Mouse (Mus musculus) adrenal gland (tissue): Measurements from ENCODE around the gene Col15a1.

Experiments
- intact Hi-C: fragments of 180-260 bp; cut with DNase I; formaldehyde crosslinking; loops from one replicate; pipeline ENCODE4 v1.15.1; 2025

Gene Col15a1

DNA sequence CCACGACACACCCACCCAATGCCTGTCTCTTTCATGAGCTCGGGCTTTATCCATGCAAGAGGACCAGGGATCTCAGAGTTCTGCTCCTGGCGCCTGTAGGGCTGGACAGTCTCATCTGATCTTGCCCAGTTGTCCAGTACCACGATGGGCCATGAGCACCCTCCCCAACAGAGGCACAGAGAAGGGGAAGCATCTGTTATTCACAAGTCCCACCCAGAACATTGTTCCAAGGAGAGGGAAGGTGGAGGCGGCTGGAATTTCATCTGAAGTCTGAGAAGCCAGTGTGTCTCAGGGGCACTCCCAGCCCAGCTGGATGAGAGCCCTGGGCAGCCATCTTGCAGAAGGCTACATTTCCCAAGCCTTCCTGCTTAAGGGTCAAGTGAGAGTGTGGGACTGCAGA, 21.0 kb downstream of the Col15a1 start:
- intact Hi-C loops: no loop called here

- intact Hi-C loops: no loop called here
Measured at GRCm38 (mm10) chr4:47230498-47230897, 22.5 kb downstream of the Col15a1 start.

DNA sequence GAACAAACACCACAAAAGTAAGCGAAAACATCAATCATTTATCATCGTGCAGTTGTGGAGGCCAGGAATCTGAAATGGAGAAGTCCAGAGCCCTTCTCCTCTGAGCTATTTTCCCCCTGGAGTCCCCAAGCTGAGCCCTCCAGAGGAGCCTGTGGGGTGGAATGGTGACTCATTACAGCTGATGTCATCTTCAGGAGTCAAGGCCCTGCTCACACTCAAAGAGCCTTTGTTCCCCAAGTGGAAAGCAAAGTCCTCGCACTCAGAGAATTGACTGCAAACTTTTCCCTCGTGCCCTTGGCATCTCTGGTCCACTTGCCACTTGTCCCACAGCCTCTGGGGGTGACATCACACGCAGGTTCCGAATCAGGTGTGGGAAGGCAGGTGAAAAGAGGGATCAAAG, 23.4 kb downstream of the Col15a1 start:
- intact Hi-C loops: no loop called here

GRCm38 (mm10) chr4:47233192-47233835, 25.4 kb downstream of the Col15a1 start:
- intact Hi-C loops: no loop called here

DNA sequence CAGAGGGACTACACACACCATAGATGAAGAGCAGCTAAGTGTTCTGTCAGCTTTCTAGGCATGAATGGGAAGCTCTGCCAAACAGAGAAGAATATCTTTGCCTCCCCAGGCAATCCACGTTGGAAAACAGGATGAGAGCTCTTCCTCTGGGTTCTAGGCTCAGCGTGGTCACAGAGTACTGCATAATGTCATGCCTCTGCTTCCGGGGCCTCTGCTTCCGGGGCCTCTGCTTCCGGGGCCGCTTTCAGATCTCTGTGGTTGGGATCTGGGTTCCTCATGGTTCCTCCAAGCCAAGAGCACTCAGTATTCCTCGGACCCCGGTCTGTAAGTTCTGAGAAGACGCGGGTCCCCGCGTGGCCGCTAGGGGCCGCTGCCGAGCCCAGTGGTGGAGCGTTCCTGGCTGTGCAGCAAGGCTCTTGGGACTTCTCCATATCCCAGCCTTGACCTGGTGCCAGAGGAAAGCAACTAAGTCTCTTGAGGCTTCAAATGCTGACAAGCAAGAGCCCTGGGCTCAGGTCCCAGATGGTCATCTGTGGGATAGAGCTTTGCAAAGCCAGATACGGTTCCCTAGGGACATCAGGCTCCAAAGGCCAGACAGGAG, 26.8 kb downstream of the Col15a1 start:
- intact Hi-C loops: no loop called here

DNA sequence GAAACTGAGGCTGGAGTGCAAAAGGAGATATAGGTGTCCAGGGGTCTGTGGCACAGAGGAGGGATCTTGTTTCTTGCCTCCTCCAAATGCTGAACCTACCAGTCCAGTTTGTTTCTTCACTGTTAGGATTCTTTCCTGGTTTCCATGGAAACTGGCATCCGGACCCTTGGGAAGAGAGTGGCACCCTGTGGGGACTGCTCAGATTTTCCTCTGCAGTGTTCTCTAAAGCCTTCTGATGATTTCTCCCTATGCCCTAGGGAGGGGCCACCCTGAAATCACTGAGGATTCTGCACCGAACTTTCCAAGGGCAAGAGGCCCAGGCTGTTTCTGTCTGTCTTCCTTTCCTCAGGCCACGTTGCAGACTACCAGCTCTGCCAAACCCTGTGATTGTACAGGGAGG, 27.4 kb downstream of the Col15a1 start:
- intact Hi-C loops: no loop called here

DNA sequence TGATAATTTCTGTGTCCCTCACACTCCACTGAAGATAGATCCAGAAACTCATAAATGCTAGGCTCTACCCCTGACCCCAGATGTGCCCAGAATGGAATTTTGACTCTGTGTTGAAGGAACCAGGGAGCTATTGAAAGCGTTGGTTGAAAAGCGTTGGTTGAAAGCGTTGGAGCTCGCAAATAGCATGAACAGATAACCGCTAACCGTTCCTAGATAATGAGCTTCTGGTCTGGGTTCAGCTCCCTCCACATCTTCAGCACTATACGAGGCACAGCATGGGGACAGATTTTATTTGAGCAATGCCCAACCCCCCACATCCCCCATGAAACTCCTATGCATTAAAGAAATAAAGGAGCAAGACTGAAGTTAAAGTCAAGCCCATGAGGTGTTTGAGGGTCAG, 28.1 kb downstream of the Col15a1 start:
- intact Hi-C loops: no loop called here

DNA sequence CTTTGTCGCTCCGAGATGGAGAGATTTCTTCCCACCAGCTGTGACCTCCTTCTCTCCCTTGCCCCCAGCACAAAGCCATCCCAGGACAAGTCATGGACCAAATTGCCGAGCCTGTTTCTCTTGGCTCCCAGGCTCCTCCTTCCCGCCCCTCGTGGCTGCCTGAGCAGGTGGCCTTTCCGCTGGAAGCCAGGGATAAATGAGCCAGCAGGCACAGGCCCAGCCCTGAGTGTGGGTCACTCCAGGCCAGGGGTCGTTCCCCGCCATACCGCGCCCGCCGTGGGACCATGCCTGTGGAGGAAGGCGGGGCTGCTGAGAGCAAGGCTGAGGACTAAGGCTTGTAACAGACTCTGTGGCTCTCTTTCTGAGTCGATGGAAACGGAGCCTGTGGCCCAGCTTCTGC, 29.3 kb downstream of the Col15a1 start:
- intact Hi-C loops: no loop called here

- intact Hi-C loops: no loop called here
Measured at GRCm38 (mm10) chr4:47239114-47239513, 31.2 kb downstream of the Col15a1 start.

DNA sequence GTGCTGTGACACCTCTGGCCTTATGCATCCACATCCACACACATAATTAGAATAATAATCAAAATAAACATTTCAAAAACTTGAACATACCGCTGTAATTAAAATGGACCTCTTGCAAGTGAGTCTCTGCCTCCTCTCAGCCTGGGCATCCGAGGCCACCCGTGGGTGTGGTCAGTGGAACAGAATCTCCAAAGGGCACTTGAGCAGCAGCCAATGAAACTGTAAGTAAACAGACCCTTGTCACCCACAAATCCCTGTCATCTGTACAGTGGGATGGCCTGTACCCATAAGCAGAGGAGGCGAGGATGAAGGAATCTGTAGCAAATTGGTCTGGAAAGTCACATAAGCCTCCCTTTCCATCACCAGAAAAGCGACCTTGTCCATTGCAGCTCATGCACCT, 32.9 kb downstream of the Col15a1 start:
- intact Hi-C loops: no loop called here

- intact Hi-C loops: no loop called here
Measured at GRCm38 (mm10) chr4:47242127-47242526, 34.2 kb downstream of the Col15a1 start.

DNA sequence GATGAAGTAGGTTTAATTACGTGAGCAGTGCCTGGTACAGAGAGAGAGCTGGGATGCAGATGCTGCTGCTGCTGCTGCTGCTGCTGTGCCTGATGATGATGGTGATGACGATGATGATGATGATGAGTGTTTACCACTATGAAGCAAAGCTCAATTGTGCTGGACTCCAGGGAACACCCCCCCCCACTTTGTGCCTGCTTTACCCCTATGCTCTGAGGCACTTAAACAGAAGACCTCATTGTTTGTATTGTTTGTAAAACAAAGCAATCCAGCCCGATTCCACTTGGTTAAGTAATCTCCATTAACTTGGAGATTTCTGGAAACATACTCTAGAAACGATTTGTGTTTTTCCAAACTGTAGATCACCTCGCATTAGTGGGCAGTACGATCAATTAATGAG, 36.7 kb downstream of the Col15a1 start:
- intact Hi-C loops: loop anchor here (5.0 kb wide), 1 partner anchor 153 kb away; no protein-coding TSS in a partner anchor

GRCm38 (mm10) chr4:47245621-47246020, 37.7 kb downstream of the Col15a1 start:
- intact Hi-C loops: loop anchor here (5.0 kb wide), 1 partner anchor 152 kb away; no protein-coding TSS in a partner anchor

- intact Hi-C loops: loop anchor here (5.0 kb wide), 1 partner anchor 150 kb away; no protein-coding TSS in a partner anchor
Measured at GRCm38 (mm10) chr4:47246811-47247210, 38.9 kb downstream of the Col15a1 start.

DNA sequence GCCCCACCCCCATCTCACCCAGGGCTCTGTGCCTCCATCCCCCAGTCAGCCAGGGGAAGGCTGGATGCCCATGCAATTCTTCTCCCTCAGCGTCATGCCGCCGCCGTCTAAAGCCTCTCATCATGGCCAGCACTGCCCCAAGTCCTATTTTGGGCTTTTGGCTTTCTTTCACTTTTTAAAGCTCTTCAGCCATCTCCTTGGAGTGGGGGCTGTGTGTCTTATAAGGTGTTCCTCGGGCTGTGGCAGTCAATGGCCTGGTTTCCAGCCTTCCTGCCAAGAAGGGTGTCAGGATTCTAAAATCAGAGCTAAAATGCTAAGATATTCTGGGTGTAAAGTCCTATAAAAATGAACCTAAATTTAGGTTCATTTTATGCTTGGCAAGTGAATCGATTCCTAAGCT, 39.6 kb downstream of the Col15a1 start:
- intact Hi-C loops: loop anchor here (5.0 kb wide), 1 partner anchor 150 kb away; no protein-coding TSS in a partner anchor

DNA sequence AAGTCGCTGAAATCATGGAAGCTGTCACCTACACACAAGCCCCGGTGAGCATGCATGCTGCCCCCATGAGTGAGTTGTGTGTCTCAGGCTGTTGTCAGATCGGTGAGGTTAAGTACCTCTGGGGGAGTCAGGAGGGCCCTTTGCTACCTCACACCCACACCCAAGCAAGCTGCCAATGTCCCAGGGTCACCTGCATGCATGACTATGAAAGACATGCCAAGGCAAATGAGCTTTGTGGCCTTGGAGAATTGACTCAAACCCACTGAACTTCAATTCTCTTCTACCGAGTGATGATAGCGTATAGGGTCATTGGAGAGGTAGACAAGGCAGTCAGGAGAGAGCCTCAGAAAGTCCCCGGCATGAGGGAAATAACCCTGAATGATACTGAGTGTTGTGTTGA, 41.2 kb downstream of the Col15a1 start:
- intact Hi-C loops: loop anchor here (5.0 kb wide), 1 partner anchor 148 kb away; no protein-coding TSS in a partner anchor

DNA sequence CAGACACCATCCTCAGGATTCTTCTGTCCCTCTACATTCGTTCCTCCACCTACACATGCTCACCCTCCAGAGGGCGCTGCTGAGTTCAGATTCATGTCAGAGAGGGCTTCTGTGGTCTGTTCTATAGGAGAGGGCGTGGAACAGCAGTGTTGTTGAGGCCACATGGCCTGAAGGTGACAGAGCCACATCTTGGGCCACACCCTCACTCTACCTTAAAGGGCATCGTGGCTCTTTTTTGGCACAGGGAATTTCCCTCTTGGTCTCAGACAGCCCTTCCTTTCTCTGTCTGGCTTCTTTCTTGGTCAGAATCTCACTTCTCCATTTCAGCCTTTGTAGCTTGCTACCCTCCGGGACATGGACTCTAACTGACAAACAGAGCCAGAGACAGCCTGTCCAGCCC, 43.1 kb downstream of the Col15a1 start:
- intact Hi-C loops: loop anchor here (5.0 kb wide), 1 partner anchor 101 kb away; the partner anchor contains the start of gene Tgfbr1

DNA sequence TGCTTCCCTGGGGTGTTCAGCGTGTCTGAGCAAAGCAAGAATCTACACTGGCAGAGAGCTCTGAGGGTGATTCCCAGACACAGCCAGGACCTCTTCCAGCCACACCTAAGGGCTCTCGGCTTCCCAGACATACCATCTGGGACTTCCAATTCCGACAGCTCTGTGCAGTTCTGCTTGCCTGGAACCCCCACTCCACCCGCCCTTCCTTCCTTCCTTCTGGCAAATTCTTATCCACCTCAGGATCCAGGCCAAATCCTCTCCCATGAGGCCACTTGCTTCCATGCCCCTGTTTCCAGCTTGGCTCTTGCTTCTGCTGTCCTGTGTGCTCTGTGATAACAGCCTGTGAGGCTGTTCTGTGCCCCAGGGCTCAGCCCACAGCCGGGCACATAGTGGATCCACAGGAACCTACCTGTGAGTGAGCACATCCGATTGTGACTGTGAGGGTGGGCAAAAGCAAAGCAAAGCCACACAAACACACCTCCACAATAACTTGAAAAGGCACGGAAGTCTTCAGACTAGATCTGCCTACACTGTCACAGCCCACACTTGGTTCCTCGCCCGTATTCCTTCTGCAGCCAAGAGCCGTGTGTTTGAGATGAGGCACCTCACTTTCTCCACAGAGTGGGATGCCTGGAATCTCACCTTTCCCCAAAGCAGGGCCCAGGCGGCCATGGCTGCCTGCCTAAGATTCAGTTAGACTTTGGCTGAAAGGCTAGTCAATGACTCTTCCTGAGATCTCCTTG, 43.9 kb downstream of the Col15a1 start:
- intact Hi-C loops: loop anchor here (5.0 kb wide), 1 partner anchor 100 kb away; the partner anchor contains the start of gene Tgfbr1

DNA sequence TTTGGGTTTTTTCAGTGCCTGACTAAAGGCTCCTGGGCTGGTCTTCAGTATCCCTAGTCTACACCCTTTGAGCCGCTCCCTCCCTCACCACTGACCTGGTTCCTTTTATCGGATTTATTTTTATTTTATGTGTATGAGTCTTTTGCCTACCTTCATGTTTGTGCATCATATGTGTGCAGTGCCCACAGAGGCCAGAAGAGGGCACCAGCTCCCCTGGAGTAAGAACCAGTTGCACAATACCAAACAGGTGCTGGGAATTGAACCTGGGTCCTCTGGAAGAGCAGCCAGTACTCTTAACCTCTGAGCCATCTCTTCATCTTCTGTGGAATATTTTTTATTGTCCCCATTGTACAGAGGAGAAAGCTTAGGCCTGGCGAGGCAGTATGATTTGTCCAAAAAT, 44.7 kb downstream of the Col15a1 start:
- intact Hi-C loops: loop anchor here (5.0 kb wide), 1 partner anchor 100 kb away; the partner anchor contains the start of gene Tgfbr1

DNA sequence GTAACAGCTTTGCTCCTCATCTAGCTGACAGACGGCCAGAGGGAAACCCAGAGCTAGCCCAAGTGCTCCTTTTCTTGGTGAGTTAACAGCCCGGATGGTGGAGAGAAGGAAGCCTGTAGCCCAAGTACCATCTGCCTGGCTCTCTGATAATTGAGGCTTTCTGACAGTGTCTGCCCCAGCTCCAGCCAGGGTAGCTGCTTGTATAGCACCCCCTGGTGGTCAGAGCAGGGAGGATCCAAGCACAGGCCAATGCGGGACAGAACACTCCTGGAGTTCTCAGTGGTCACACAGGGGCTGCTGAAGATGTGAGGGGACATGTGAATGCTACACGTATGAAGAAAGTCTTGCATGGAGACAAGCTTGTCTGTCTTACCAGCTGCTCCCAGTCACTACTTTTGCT, 47.7 kb downstream of the Col15a1 start:
- intact Hi-C loops: loop anchor here (1.0 kb wide), 1 partner anchor 127 kb away; no protein-coding TSS in a partner anchor

DNA sequence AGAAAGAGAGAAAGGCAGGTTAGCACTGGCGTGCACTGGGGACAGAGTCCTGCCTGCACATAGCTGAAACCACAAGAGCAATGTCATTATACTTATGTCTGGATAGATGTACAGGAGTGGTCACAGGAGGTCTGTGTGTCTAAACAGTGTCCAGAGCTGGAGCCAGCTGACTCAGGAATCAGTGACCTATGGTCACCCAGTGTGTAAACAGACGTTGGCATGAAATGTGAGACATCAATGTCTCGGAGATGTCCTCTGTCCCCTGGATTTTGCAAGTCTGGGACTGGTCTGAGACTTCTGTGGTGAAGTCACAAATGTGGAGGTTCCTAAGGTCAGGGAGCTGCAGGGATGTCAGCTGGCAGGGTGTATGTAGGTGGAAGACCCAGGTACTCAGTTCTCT, 50.2 kb downstream of the Col15a1 start:
- intact Hi-C loops: no loop called here

- intact Hi-C loops: no loop called here
Measured at GRCm38 (mm10) chr4:47261049-47261448, 53.1 kb downstream of the Col15a1 start.
